Mouse (Mus musculus) forebrain, embryonic 15.5 days (tissue): ENCODE measurements at regions not wholly inside any gene's neighbourhood (a gene's known extent, or its start where the extent isn't known, plus 50 kb on each side); places are given as distances from the start of the nearest gene placed in this dataset.

Experiments
- ATAC-seq: fragments of 200-750 bp; cut with Nextera tagmentation; replicated peaks from 2 replicates; pipeline ENCODE4 v1.8.0; 2017; ENCODE audit warnings: mild to moderate bottlenecking, moderate TSS enrichment, moderate library complexity
- H3K27ac ChIP-seq: fragments of 300-500 bp; sonication (generic); replicated peaks from 2 replicates; pipeline ENCODE4 v1.5.1; 2015; ENCODE audit warnings: mild to moderate bottlenecking, inconsistent platforms
- H3K27me3 ChIP-seq: fragments of 300-500 bp; sonication (generic); 2 replicates; pipeline ENCODE4 v1.6.1; 2015; ENCODE audit warnings: inconsistent platforms
- H3K36me3 ChIP-seq: fragments of 300-500 bp; sonication (generic); 2 replicates; pipeline ENCODE4 v1.6.1; 2015; ENCODE audit warnings: mild to moderate bottlenecking, inconsistent platforms
- H3K4me1 ChIP-seq: fragments of 300-500 bp; sonication (generic); 2 replicates; pipeline ENCODE4 v1.6.1; 2015; ENCODE audit warnings: inconsistent platforms
- H3K4me2 ChIP-seq: fragments of 300-500 bp; sonication (generic); replicated peaks from 2 replicates; pipeline ENCODE4 v1.6.1; 2015; ENCODE audit warnings: mild to moderate bottlenecking, inconsistent platforms
- H3K4me3 ChIP-seq: fragments of 300-500 bp; sonication (generic); 2 replicates; pipeline ENCODE4 v1.5.1; 2015; ENCODE audit warnings: mild to moderate bottlenecking, inconsistent platforms
- H3K9ac ChIP-seq: fragments of 300-500 bp; sonication (generic); replicated peaks from 2 replicates; pipeline ENCODE4 v1.6.1; 2015; ENCODE audit warnings: mild to moderate bottlenecking, inconsistent platforms
- H3K9me3 ChIP-seq: fragments of 300-500 bp; sonication (generic); 2 replicates; pipeline ENCODE4 v1.6.1; 2016; ENCODE audit warnings: inconsistent platforms
- WGBS: fragments of 180-500 bp; shearing (Covaris S2); methylation state at CpG from one replicate; pipeline ENCODE4 v1.1.7; 2015; ENCODE audit warnings: mixed read lengths; 5-methylcytosine and 5-hydroxymethylcytosine counted together

DNA sequence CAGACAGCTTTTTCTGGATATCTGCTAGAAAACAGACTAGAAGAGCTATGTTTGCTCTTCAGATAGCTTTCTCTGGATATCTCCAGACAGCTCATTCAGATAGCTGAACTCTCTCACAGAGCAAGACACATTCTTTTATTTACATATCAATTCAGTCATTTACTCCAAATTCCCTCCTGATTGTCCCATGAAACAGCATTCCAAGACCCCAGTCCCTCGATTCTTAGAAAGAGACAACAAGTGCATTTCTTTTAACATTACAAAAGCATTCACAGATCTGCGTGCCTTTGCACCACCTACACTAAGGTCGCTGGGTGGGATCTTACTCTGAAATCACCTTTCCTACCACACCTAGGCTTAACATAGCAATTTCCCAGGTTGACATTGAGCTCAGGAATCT is 1039.5 kb upstream of the Ddx18 start:
- Histone ChIP-seq H3K4me2 (no peak overlapping the region), H3K27ac (no peak overlapping the region), H3K4me1 (no peaks in the 10 kb centered on the region), H3K27me3 (no peaks in the 10 kb centered on the region), H3K9me3 (no peaks in the 10 kb centered on the region), H3K36me3 (no peaks in the 10 kb centered on the region), H3K4me3 (no peak overlapping the region), H3K9ac (no peak overlapping the region)
- 47% methylated on average over 3 of the region's 3 CpGs for WGBS
- ATAC-seq: no peak

DNA sequence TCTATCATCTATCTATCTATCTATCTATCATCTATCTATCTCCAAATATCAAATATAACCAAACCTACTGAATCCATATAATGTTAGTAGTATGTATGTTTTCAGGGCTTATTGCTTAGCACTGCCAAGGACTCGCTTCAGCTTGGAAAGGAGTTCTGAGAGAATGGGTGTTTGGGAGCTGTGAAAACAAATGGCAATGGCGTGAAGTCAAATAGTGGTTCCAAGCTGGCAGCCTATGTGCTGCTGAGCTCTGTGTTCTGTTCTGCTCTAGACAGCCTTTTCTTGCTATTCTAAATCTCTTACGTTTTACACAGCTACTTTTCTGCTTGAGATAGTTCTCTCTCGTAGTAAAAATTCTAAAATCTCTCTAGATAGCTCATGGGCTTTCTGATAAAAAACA is 1008.2 kb upstream of the Ddx18 start:
- no peak overlapping the region for H3K4me3 ChIP-seq
- no peak overlapping the region for H3K9ac ChIP-seq
- no peaks in the 10 kb centered on the region for H3K9me3 ChIP-seq
- ATAC-seq: no peak
- no peak overlapping the region for H3K27ac ChIP-seq
- H3K4me1 ChIP-seq: no peaks in the 10 kb centered on the region
- no peaks in the 10 kb centered on the region for H3K36me3 ChIP-seq
- WGBS: 66% methylated on average over 4 of the region's 4 CpGs
- H3K4me2 ChIP-seq: no peak overlapping the region
- H3K27me3 ChIP-seq: no peaks in the 10 kb centered on the region

DNA sequence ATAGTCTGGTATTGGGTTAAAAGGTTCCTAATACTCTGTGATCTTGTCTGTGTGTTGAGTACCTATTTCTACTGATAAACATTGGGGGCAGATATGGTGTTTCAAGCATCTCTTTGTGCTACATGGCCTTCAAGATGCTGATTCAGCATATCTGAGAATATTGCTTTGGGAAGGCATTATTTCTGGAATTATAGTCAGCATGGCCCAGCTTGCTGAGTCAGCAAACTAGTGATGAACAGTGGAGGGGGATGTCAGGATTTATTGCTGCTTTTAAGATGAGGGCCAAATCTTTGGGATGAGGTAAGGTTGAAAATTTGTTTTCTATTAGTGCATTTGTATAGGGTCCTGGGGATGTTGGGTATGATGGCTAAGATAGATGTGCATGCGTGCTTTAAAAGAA is 983.8 kb upstream of the Ddx18 start:
- H3K9ac ChIP-seq: no peak overlapping the region
- no peak overlapping the region for H3K4me2 ChIP-seq
- H3K27ac ChIP-seq: no peak overlapping the region
- H3K36me3 ChIP-seq: no peaks in the 10 kb centered on the region
- H3K9me3 ChIP-seq: no peaks in the 10 kb centered on the region
- H3K27me3 ChIP-seq: no peaks in the 10 kb centered on the region
- WGBS: 95% methylated on average over 1 of the region's 1 CpGs
- no peaks in the 10 kb centered on the region for H3K4me1 ChIP-seq
- no peak overlapping the region for H3K4me3 ChIP-seq
- no peak for ATAC-seq

DNA sequence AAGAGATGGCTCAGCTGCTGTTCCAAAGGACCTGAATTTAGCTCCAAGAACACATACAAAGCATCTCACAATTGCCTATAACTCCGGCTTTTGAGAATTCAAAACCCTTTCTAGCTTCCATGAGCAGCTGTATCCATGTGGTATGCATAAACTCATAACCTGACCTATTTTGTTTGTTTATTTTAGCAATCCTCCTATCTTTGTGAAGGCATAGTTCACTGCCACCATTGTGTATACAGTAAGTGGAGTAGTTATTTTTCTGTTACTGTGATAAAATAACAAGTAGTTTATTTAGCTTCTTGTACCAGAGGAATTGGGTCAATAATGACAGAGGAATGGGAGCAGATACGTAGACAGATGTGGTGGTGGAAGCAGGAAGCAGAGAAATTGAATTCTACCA is 941.8 kb upstream of the Ddx18 start:
- no peak for ATAC-seq
- Histone ChIP-seq H3K9ac (no peak overlapping the region), H3K4me3 (no peak overlapping the region), H3K4me2 (no peak overlapping the region), H3K27ac (no peak overlapping the region), H3K4me1 (no peaks in the 10 kb centered on the region), H3K9me3 (no peaks in the 10 kb centered on the region), H3K27me3 (no peaks in the 10 kb centered on the region), H3K36me3 (no peaks in the 10 kb centered on the region)
- 82% methylated on average over 2 of the region's 2 CpGs for WGBS

DNA sequence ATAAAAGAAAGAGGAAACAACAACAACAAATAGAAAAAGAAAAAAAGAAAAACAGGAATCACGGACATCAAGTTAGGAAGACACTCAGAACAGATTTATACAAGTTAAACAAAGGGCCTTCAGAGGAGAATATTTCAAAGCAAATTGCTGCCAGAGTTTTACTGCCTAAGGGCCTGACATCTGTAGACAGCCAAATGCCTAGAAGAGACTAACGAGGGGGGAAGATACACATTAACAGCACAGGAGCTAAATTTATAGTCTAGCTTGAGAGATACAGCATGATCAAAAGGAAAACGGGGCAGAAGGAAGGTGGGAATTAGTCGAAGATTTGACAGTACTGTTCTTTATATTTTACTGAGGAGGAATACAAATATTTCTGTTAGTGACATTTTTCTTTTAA is 933.9 kb upstream of the Ddx18 start:
- 37% methylated on average over 4 of the region's 4 CpGs for WGBS
- Histone ChIP-seq H3K9ac (no peak overlapping the region), H3K4me1 (no peaks in the 10 kb centered on the region), H3K4me2 (no peak overlapping the region), H3K36me3 (no peaks in the 10 kb centered on the region), H3K4me3 (no peak overlapping the region), H3K9me3 (no peaks in the 10 kb centered on the region), H3K27ac (no peak overlapping the region), H3K27me3 (no peaks in the 10 kb centered on the region)
- ATAC-seq: no peak

DNA sequence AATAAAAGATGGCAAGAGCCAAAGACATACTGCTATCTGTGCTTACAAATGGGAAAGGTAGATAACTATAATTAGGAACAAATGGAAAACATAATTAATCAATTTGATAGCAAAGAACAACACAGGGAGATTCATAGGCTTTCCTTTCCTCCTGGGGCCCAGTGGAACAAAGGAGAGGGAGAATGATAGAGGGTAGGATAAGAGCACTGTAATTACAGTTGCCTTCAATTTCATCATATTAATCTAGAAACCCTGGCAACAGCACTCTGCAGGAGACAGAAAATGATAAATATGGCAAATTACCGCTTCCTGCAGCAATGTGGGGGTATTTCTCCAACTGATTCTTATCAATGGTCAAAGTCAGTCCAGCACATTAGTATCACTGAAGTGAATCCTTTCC is 910.2 kb upstream of the Ddx18 start:
- Histone ChIP-seq H3K4me3 (no peak overlapping the region), H3K9me3 (no peaks in the 10 kb centered on the region), H3K27me3 (no peaks in the 10 kb centered on the region), H3K4me1 (no peaks in the 10 kb centered on the region), H3K27ac (no peak overlapping the region), H3K36me3 (no peaks in the 10 kb centered on the region), H3K9ac (no peak overlapping the region), H3K4me2 (no peak overlapping the region)
- WGBS: 93% methylated on average over 1 of the region's 1 CpGs
- no peak for ATAC-seq

DNA sequence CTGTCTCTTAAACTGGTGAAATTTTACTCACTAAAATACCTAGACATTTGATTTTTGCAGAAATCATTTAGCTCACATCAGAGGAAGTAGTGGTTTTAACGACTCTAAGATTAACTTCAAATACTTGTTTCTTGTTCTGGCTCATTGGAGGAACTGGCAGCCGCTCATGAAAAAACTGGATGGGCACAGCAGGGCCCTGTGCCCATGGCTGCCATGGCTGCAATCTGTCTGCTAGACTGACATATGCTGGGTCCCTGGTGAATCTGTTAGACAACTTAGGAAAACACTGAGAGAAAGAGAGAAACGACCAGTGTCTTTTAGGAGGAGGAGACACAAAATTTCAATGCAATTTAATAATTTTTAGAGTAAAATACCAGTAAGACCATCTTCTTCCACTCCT is 896.1 kb upstream of the Ddx18 start:
- H3K9me3 ChIP-seq: no peaks in the 10 kb centered on the region

DNA sequence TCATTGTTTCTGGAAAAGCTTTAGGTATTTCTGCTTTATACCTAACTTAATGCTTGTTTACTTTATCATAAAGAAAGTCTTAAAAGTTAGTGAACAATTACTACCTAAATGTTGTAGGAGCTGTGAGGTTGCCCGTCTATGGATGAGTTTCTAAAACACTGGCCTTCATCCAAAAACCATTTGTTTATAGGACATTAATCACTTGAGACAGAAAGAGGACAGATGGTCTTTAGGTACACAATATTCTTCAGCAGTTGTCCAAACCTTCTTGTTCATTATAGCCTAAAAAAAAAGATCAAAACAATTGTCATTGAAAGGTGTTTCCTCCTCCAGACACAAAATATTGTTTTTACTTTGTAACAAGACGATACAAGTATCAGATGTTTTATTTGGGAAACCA is 891.3 kb upstream of the Ddx18 start:
- Histone ChIP-seq H3K9me3 (no peaks in the 10 kb centered on the region), H3K4me3 (no peak overlapping the region), H3K4me2 (no peak overlapping the region), H3K27me3 (no peaks in the 10 kb centered on the region), H3K27ac (no peak overlapping the region), H3K9ac (no peak overlapping the region), H3K4me1 (no peaks in the 10 kb centered on the region), H3K36me3 (no peaks in the 10 kb centered on the region)
- no peak for ATAC-seq
- WGBS: 77% methylated on average over 2 of the region's 2 CpGs

More for the DNA sequence above, 896.1 kb upstream of the Ddx18 start:
- Histone ChIP-seq H3K9ac (no peak overlapping the region), H3K36me3 (no peaks in the 10 kb centered on the region), H3K27ac (no peak overlapping the region), H3K4me1 (no peaks in the 10 kb centered on the region), H3K4me3 (no peak overlapping the region), H3K27me3 (no peaks in the 10 kb centered on the region), H3K4me2 (no peak overlapping the region)
- 62% methylated on average over 3 of the region's 3 CpGs for WGBS
- ATAC-seq: peak; percentile 89

DNA sequence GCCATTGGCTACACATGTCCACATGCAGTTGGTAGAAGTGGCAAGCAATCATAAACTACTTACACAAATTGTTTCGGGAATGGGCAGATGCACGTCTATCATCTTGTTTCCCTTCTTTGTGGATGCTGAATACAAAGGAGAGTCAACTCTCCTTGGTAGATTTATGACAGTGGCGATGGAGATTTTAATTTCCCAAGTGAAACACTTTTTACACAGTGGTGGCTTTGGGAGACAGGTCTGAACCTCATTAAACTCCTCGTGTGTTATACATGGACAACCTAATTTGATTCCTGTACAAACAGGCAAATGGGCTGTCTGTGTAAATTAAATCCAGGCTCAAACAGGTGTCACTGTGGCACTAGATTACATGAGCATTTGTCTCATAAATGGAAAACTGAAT is 887.1 kb upstream of the Ddx18 start:
- no peak for ATAC-seq
- H3K36me3 ChIP-seq: no peaks in the 10 kb centered on the region
- no peak overlapping the region for H3K4me2 ChIP-seq
- no peaks in the 10 kb centered on the region for H3K9me3 ChIP-seq
- H3K4me1 ChIP-seq: no peaks in the 10 kb centered on the region
- H3K9ac ChIP-seq: no peak overlapping the region
- no peak overlapping the region for H3K4me3 ChIP-seq
- no peaks in the 10 kb centered on the region for H3K27me3 ChIP-seq
- no peak overlapping the region for H3K27ac ChIP-seq
- 62% methylated on average over 4 of the region's 4 CpGs for WGBS

DNA sequence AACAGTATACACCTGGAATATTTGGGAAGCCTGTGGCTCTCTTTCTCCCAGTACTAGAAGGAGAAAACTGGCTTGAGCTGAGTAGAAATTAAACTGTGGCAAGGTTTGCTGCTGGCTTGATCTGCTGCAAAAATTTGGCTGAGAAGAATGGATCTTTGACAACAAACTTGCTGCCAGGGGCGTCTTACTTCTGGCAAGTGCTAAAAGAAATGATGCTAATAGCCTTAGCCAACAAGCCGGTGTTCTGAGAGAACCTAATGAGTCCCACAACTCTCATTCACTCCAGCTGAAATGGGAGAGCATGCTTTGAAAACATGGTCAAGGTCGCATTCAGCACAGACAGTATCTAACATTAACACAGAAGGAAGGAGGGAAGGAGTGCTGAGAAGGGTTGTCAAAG is 885.8 kb upstream of the Ddx18 start:
- H3K27me3 ChIP-seq: no peaks in the 10 kb centered on the region
- 33% methylated on average over 3 of the region's 3 CpGs for WGBS
- no peak overlapping the region for H3K4me3 ChIP-seq
- no peak overlapping the region for H3K4me2 ChIP-seq
- no peaks in the 10 kb centered on the region for H3K9me3 ChIP-seq
- no peak for ATAC-seq
- no peak overlapping the region for H3K9ac ChIP-seq
- no peaks in the 10 kb centered on the region for H3K4me1 ChIP-seq
- no peaks in the 10 kb centered on the region for H3K36me3 ChIP-seq
- no peak overlapping the region for H3K27ac ChIP-seq

DNA sequence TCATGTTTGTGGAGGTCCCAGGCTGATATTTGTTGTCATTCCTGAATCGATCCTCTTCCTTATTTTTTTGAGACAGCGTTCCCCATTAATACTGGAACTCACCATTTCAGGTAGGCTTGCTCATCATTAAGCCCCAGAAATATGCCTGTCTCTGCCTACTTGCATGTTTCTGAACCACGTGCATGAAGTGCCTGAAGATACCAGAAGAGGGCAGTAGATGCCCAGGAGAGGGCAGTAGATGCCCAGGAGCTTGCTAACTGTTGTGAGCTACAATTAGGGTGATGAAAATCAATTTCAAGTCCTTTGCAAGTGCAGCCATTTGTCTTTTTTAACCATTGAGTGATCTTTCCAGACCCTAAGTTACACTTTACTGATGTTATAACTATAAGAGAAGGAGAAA is 871.6 kb upstream of the Ddx18 start:
- H3K27me3 ChIP-seq: no peaks in the 10 kb centered on the region
- H3K9me3 ChIP-seq: no peaks in the 10 kb centered on the region
- H3K27ac ChIP-seq: no peak overlapping the region
- H3K9ac ChIP-seq: no peak overlapping the region
- 77% methylated on average over 3 of the region's 3 CpGs for WGBS
- H3K36me3 ChIP-seq: no peaks in the 10 kb centered on the region
- no peak for ATAC-seq
- no peak overlapping the region for H3K4me3 ChIP-seq
- H3K4me1 ChIP-seq: no peaks in the 10 kb centered on the region
- no peak overlapping the region for H3K4me2 ChIP-seq

DNA sequence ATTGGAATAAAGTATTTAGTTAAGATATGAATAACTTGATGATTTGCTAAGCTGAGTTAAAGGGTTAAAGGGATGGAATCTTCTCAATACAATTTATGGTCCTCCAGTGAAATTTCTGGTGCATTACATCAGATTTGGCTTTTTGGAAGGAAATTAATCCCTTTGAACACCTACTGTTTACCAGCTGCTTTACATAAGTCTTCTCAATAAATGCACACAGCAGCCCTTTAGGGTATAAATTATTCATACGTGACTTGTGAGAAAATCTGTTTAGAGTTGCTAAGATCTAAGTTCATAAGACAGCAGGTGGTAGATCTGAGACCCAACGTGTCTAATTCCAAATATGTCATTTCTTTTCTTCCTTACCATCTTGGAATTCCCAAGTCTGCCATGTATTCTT is 855.7 kb upstream of the Ddx18 start:
- no peak overlapping the region for H3K4me2 ChIP-seq
- ATAC-seq: no peak
- no peak overlapping the region for H3K27ac ChIP-seq
- WGBS: 44% methylated on average over 2 of the region's 2 CpGs
- H3K9ac ChIP-seq: no peak overlapping the region
- no peaks in the 10 kb centered on the region for H3K4me1 ChIP-seq
- no peaks in the 10 kb centered on the region for H3K36me3 ChIP-seq
- no peaks in the 10 kb centered on the region for H3K27me3 ChIP-seq
- no peaks in the 10 kb centered on the region for H3K9me3 ChIP-seq
- H3K4me3 ChIP-seq: no peak overlapping the region

DNA sequence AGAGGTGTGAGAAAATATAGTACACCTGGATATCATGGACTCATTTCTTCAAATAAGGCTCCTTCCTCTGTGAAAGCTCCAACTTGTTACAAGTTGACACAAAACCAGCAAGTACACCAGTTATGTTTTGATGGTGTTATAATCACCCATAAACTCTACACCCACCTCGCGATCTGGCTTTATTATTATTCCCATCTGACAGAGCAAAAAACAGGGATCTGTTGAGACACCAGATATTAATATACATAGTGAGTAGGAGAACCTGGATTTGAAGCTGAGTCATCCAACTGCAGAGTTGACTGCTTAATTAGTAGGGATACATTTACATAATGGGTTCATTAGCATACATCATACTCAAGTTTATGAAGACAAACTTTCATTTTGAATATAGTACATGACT is 828.6 kb upstream of the Ddx18 start:
- Histone ChIP-seq H3K4me1 (0 out of 2 replicates have a peak, but pooled peaks cover 3% of the 10 kb centered on the region), H3K36me3 (no peaks in the 10 kb centered on the region), H3K4me3 (no peak overlapping the region), H3K9me3 (no peaks in the 10 kb centered on the region), H3K27ac (no peak overlapping the region), H3K9ac (no peak overlapping the region), H3K27me3 (no peaks in the 10 kb centered on the region), H3K4me2 (no peak overlapping the region)
- 92% methylated on average over 2 of the region's 2 CpGs for WGBS
- no peak for ATAC-seq
